Mouse (Mus musculus) liver, embryonic 15.5 days (tissue): Measurements from ENCODE around the gene Flvcr2. TPM values are rescaled to one million over a fixed set of nuclear protein-coding genes. Genes with fewer than 3 reads are reported as not detected.

Experiments
- ATAC-seq: fragments of 200-750 bp; cut with Nextera tagmentation; 2 replicates; pipeline ENCODE4 v1.8.0; 2017; ENCODE audit warnings: moderate number of reproducible peaks, mild to moderate bottlenecking, moderate library complexity; ENCODE audit not compliant: insufficient read depth
- H3K27ac ChIP-seq: fragments of 300-500 bp; sonication (generic); replicated peaks from 2 replicates; pipeline ENCODE4 v1.5.1; 2015; ENCODE audit warnings: mild to moderate bottlenecking, inconsistent platforms
- H3K27me3 ChIP-seq: fragments of 300-500 bp; sonication (generic); 2 replicates; pipeline ENCODE4 v1.6.1; 2015; ENCODE audit warnings: mild to moderate bottlenecking, inconsistent platforms
- H3K36me3 ChIP-seq: fragments of 300-500 bp; sonication (generic); replicated peaks from 2 replicates; pipeline ENCODE4 v1.6.1; 2015; ENCODE audit warnings: moderate library complexity, mild to moderate bottlenecking, inconsistent platforms
- H3K4me1 ChIP-seq: fragments of 300-500 bp; sonication (generic); replicated peaks from 2 replicates; pipeline ENCODE4 v1.6.1; 2015; ENCODE audit warnings: inconsistent platforms
- H3K4me2 ChIP-seq: fragments of 300-500 bp; sonication (generic); 2 replicates; pipeline ENCODE4 v1.6.1; 2015; ENCODE audit warnings: moderate library complexity, mild to moderate bottlenecking, inconsistent platforms
- H3K4me3 ChIP-seq: fragments of 300-500 bp; sonication (generic); replicated peaks from 2 replicates; pipeline ENCODE4 v1.5.1; 2015; ENCODE audit warnings: mild to moderate bottlenecking, inconsistent platforms
- H3K9ac ChIP-seq: fragments of 300-500 bp; sonication (generic); 2 replicates; pipeline ENCODE4 v1.6.1; 2015; ENCODE audit warnings: moderate library complexity, mild to moderate bottlenecking, inconsistent platforms
- H3K9me3 ChIP-seq: fragments of 300-500 bp; sonication (generic); replicated peaks from 2 replicates; pipeline ENCODE4 v1.6.1; 2016; ENCODE audit warnings: inconsistent platforms
- WGBS: fragments of 180-500 bp; shearing (Covaris S2); methylation state at CpG from one replicate; pipeline ENCODE4 v1.1.7; 2015; ENCODE audit warnings: mixed read lengths; ENCODE audit not compliant: insufficient replicate concordance; 5-methylcytosine and 5-hydroxymethylcytosine counted together
- polyA plus RNA-seq: library from polyadenylated mRNA; unstranded; fragments of >200 nt; fragmentation: Nextera tagmentation; extraction: Ambion mirVana; gene quantifications from 2 replicates; pipeline ENCODE4 v1.2.1, GENCODE M21; 2015

The Flvcr2 gene
- polyA plus RNA-seq, 1 experiment from 2014 or later: 7.2 TPM

DNA sequence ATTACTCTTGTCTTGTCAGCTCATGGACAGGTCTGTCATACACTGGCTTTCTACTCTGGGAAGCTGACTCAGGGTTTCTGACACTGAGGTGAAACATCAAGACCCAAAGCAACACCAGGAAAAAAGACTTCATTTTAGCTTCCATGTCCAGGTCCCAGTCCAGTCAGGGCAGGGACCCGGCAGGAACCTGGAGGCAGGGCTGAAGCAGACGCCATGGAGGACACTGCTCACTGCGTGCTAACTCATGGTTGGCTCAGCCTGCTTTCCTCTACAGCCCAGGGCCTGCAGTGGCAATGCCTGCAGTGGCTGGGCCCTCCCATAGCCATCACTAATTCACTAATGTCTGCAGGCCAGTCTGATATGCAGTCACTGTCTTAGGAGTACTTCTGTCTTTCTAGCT, 82.5 kb downstream of the Flvcr2 start:
- no peak for ATAC-seq
- Histone ChIP-seq H3K27me3 (no peaks in the 10 kb centered on the region), H3K36me3 (peaks cover 35% of the 10 kb centered on the region), H3K4me2 (no peak overlapping the region), H3K4me1 (peaks cover 19% of the 10 kb centered on the region), H3K9me3 (no peaks in the 10 kb centered on the region), H3K4me3 (no peak overlapping the region), H3K27ac (no peak overlapping the region), H3K9ac (no peak overlapping the region)
- WGBS: 85% methylated on average over 3 of the region's 3 CpGs

GRCm38 (mm10) chr12:85829866-85830265, 83.5 kb downstream of the Flvcr2 start:
- H3K9me3 ChIP-seq: no peaks in the 10 kb centered on the region
- H3K4me3 ChIP-seq: no peak overlapping the region
- peaks cover 43% of the 10 kb centered on the region for H3K36me3 ChIP-seq
- H3K9ac ChIP-seq: no peak overlapping the region
- H3K27me3 ChIP-seq: no peaks in the 10 kb centered on the region
- no peak overlapping the region for H3K27ac ChIP-seq
- peaks cover 17% of the 10 kb centered on the region for H3K4me1 ChIP-seq
- no peak overlapping the region for H3K4me2 ChIP-seq
- WGBS: 73% methylated on average over 3 of the region's 3 CpGs
- no peak for ATAC-seq

DNA sequence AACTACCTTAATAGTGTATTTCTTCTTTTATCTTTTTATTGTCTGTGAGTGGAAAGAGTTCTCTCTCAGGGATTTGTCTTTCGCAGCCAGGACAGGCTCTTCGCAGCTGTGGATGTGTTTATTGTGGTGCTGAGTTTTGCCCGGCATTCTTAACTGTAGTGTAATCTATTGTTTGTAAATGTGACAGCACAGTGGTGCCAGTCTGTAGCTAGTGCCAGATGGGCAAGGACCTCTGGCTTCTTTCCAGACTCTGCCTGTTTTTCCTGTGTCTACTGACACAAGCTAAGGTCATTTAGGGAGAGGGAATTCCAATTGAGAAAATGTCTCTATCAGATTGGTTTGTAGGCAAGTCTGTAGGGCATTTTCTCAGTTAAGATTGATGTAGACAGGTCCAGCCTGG, 84.4 kb downstream of the Flvcr2 start:
- Histone ChIP-seq H3K4me2 (no peak overlapping the region), H3K36me3 (peaks cover 45% of the 10 kb centered on the region), H3K9me3 (no peaks in the 10 kb centered on the region), H3K27ac (no peak overlapping the region), H3K27me3 (no peaks in the 10 kb centered on the region), H3K4me1 (peaks cover 10% of the 10 kb centered on the region), H3K9ac (no peak overlapping the region), H3K4me3 (no peak overlapping the region)
- ATAC-seq: no peak
- 85% methylated on average over 3 of the region's 3 CpGs for WGBS

- peaks cover 36% of the 10 kb centered on the region for H3K36me3 ChIP-seq
Measured at GRCm38 (mm10) chr12:85834543-85834942, 88.2 kb downstream of the Flvcr2 start.

DNA sequence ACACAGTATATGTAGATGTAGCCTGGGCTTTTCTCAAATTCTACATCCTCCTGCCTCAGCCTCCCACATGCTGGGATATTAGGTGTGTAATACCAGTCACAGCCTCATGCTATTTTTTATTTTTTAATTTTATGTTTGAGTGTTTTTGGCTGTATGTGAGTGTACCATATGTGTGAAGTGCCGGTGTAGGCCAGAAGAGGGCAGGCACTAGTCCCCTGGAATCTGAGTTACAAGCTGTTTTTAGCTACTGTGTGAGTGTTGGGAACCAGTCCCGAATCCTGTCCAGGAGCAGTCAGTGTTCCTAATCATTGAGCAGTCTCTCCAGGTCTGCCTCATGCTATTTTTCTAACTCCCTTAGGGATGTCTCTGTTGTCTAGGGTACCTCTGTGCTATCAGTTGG, 91.4 kb downstream of the Flvcr2 start:
- ATAC-seq: no peak
- H3K9ac ChIP-seq: no peak overlapping the region
- WGBS: 71% methylated on average over 2 of the region's 2 CpGs
- no peaks in the 10 kb centered on the region for H3K9me3 ChIP-seq
- no peaks in the 10 kb centered on the region for H3K4me1 ChIP-seq
- peaks cover 19% of the 10 kb centered on the region; the same call in 1 of the 2 replicates for H3K36me3 ChIP-seq
- H3K4me3 ChIP-seq: no peak overlapping the region
- H3K27ac ChIP-seq: no peak overlapping the region
- H3K4me2 ChIP-seq: no peak overlapping the region
- no peaks in the 10 kb centered on the region for H3K27me3 ChIP-seq

More at GRCm38 (mm10) chr12:85834543-85834942, 88.2 kb downstream of the Flvcr2 start:
- no peak for ATAC-seq
- Histone ChIP-seq H3K4me1 (no peaks in the 10 kb centered on the region), H3K4me2 (no peak overlapping the region), H3K9me3 (no peaks in the 10 kb centered on the region), H3K27me3 (no peaks in the 10 kb centered on the region), H3K9ac (no peak overlapping the region), H3K4me3 (no peak overlapping the region), H3K27ac (no peak overlapping the region)
- WGBS: 71% methylated on average over 2 of the region's 2 CpGs

DNA sequence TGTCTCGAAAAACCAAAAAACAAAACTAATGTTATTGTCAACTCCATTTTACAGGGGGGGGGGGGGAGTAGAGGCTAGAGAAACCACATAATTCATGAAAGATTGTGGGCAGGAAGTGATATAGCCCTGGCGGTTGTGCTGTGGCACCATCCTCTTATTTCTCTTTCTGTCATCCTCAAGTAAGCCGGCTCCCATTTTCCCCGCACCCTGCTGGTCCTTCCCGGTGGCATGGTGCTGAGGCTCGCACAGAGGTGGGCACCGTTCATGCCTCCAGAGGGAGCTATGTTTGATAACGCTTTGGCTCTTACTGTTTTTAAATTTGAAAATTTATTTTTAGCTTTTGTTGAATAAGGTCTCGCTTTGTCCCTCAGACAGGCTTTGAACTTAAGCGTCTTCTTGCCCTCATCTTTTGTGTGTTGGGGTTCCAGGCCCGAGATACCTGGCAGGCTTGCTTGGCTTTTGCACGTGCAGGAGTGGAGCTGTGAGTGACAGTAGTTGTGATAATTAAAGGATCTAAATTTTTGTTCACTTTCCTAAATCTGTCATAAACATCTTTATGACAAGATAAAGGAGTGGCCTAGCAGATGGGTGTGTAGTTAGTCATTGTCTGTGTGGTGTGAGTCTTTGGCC, 93.1 kb downstream of the Flvcr2 start:
- Histone ChIP-seq H3K27me3 (no peaks in the 10 kb centered on the region), H3K36me3 (peaks cover 20% of the 10 kb centered on the region; the same call in 1 of the 2 replicates), H3K9ac (no peak overlapping the region), H3K4me1 (no peaks in the 10 kb centered on the region), H3K4me2 (no peak overlapping the region), H3K27ac (no peak overlapping the region), H3K4me3 (no peak overlapping the region), H3K9me3 (no peaks in the 10 kb centered on the region)
- no peak for ATAC-seq
- WGBS: 56% methylated on average over 12 of the region's 12 CpGs

- Histone ChIP-seq H3K36me3 (peaks cover 19% of the 10 kb centered on the region; the same call in 1 of the 2 replicates), H3K4me3 (no peak overlapping the region), H3K27ac (no peak overlapping the region), H3K27me3 (no peaks in the 10 kb centered on the region), H3K4me2 (no peak overlapping the region), H3K9ac (no peak overlapping the region), H3K4me1 (no peaks in the 10 kb centered on the region), H3K9me3 (no peaks in the 10 kb centered on the region)
- WGBS: 77% methylated on average over 7 of the region's 7 CpGs
- ATAC-seq: no peak
Measured at GRCm38 (mm10) chr12:85848164-85848958, 102.0 kb downstream of the Flvcr2 start.

DNA sequence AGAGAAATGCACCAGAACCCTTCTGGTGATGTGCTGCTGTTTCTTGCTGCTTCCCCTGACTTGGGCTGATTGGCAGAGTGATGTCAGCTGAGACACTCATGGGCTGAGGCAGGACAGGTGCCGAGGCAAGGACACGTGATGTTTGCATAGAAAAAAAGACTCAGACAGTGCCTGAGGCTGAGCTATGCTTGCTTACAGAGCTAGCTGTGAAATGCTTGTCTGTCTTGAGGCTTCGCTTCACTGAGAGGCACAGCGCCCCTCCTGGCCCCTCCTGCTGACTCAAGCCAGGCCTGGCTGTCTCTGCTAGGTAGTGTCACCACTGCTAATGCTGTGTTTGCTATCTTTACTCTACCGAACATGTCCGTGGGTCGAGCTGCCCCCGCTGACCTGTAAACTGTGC, 104.3 kb downstream of the Flvcr2 start:
- 78% methylated on average over 8 of the region's 8 CpGs for WGBS
- ATAC-seq: no peak

DNA sequence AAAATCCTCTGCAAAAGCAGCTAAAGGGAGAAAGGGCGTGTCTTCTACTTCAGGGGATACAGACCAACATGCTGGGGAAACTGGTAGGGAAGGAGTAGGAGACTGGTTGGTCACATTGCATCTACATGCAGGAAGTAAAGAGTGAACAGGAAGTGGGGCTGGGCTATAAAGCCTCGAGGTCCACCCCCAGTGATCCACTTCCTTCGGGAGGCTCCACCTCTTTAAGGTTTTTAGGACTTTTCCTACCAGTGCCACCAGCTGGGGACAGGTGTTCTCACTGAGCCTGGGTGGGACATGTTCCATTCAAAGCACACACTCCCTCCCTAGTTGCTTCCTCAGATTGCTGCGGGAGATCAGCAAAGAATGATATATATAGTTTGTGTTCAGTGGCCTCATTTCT, 107.5 kb downstream of the Flvcr2 start:
- Histone ChIP-seq H3K27ac (no peak overlapping the region), H3K27me3 (no peaks in the 10 kb centered on the region), H3K4me1 (no peaks in the 10 kb centered on the region), H3K36me3 (peaks cover 20% of the 10 kb centered on the region; the same call in 1 of the 2 replicates), H3K4me2 (no peak overlapping the region), H3K4me3 (no peak overlapping the region), H3K9ac (no peak overlapping the region), H3K9me3 (no peaks in the 10 kb centered on the region)
- no peak for ATAC-seq
- 59% methylated on average over 4 of the region's 4 CpGs for WGBS

More for the DNA sequence above, 104.3 kb downstream of the Flvcr2 start:
- Histone ChIP-seq H3K9me3 (no peaks in the 10 kb centered on the region), H3K4me1 (no peaks in the 10 kb centered on the region), H3K9ac (no peak overlapping the region), H3K4me2 (no peak overlapping the region), H3K36me3 (peaks cover 13% of the 10 kb centered on the region; the same call in 1 of the 2 replicates), H3K4me3 (no peak overlapping the region), H3K27me3 (no peaks in the 10 kb centered on the region), H3K27ac (no peak overlapping the region)

- Histone ChIP-seq H3K9ac (no peak overlapping the region), H3K4me3 (no peak overlapping the region), H3K27me3 (no peaks in the 10 kb centered on the region), H3K4me2 (no peak overlapping the region), H3K4me1 (no peaks in the 10 kb centered on the region), H3K9me3 (no peaks in the 10 kb centered on the region), H3K36me3 (peaks cover 17% of the 10 kb centered on the region; the same call in 1 of the 2 replicates), H3K27ac (no peak overlapping the region)
- no peak for ATAC-seq
- 62% methylated on average over 1 of the region's 1 CpGs for WGBS
Measured at GRCm38 (mm10) chr12:85854271-85854670, 107.9 kb downstream of the Flvcr2 start.

- ATAC-seq: no peak
- 80% methylated on average over 7 of the region's 7 CpGs for WGBS
- 0 out of 2 replicates have a peak, but pooled peaks cover 20% of the 10 kb centered on the region for H3K36me3 ChIP-seq
- H3K9ac ChIP-seq: no peak overlapping the region
- H3K4me3 ChIP-seq: no peak overlapping the region
- H3K27me3 ChIP-seq: no peaks in the 10 kb centered on the region
- no peak overlapping the region for H3K27ac ChIP-seq
- H3K4me1 ChIP-seq: no peaks in the 10 kb centered on the region
- no peak overlapping the region for H3K4me2 ChIP-seq
- no peaks in the 10 kb centered on the region for H3K9me3 ChIP-seq
Measured at GRCm38 (mm10) chr12:85857300-85857699, 111.0 kb downstream of the Flvcr2 start.
